Mouse (Mus musculus) G1E (cell line): ENCODE results near the gene Pitpnc1.

Source experiments
- CTCF ChIP-seq: IDR thresholded peaks from 2 replicates; pipeline ENCODE4 v1.5.1; 2012; ENCODE audit warnings: low read depth, low read length, inconsistent platforms, mixed read lengths
- GATA1 ChIP-seq: IDR thresholded peaks from 2 replicates; pipeline ENCODE4 v1.6.1; 2012; ENCODE audit warnings: borderline replicate concordance, low read length, inconsistent platforms, mixed read lengths
- GATA2 ChIP-seq: IDR thresholded peaks from 2 replicates; pipeline ENCODE4 v1.6.1; 2012; ENCODE audit warnings: low read depth, low read length, inconsistent platforms, borderline replicate concordance
- POLR2AphosphoS5 ChIP-seq: IDR thresholded peaks from 2 replicates; pipeline ENCODE4 v1.6.1; 2012; ENCODE audit warnings: low read depth, low read length, inconsistent platforms; ENCODE audit not compliant: insufficient replicate concordance
- TAL1 ChIP-seq: conservative IDR thresholded peaks from 2 replicates; pipeline ENCODE4 v1.6.1; 2012; ENCODE audit warnings: low read depth, low read length, inconsistent platforms, mixed read lengths

DNA sequence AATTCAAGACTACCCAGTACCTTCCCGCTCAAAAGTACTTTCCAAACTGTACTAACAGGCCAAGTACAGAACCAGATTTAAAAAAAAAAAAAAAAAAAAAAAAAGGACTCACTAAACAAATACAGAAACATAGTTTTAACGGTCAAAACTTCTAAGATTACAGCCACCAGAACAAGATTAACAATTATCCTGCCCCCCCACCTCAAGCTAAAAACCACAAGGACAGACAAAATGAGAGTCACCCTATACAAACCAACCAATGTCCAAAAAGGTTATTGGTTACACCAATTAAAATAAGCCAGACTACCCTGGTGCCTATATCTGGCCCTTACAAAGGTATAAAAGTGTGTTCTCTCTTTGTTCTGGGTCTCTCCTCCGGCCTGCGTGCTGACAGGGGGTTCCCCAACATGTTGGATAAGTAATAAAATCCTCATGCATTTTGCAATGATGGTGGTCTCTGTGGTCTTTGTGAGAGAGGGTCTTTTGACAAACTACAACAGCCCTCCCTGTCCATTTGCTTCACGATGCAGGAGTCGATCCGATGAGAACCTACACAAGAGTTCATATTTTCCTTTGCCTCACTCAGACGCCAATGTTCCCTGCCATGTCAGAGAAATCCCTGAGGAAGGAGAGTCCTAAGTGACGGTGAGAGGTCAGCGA, 54.5 kb downstream of the Pitpnc1 start:
- no peak for TF ChIP-seq CTCF
- TF ChIP-seq GATA1, result no peak
- no peak for TF ChIP-seq TAL1
- no peak for TF ChIP-seq GATA2
- TF ChIP-seq POLR2AphosphoS5, result no peak
